Mouse (Mus musculus) midbrain, embryonic 16.5 days (tissue): ENCODE data around the gene Ndst2. TPM values are rescaled to one million over a fixed set of nuclear protein-coding genes. Genes with fewer than 3 reads are reported as not detected.

ENCODE experiments used
- ATAC-seq: fragments of 200-750 bp; cut with Nextera tagmentation; 2 replicates; pipeline ENCODE4 v1.8.0; 2017; ENCODE audit warnings: moderate TSS enrichment
- H3K27ac ChIP-seq: fragments of 300-500 bp; sonication (generic); 2 replicates; pipeline ENCODE4 v1.5.1; 2014; ENCODE audit warnings: mild to moderate bottlenecking, low read length, mixed read lengths
- H3K27me3 ChIP-seq: fragments of 300-500 bp; sonication (generic); 2 replicates; pipeline ENCODE4 v1.6.1; 2014; ENCODE audit warnings: low read depth, low read length, mixed read lengths; ENCODE audit not compliant: control insufficient read depth, insufficient read depth
- H3K36me3 ChIP-seq: fragments of 300-500 bp; sonication (generic); 2 replicates; pipeline ENCODE4 v1.6.1; 2014; ENCODE audit warnings: mild to moderate bottlenecking, low read length, moderate library complexity, mixed read lengths; ENCODE audit not compliant: control insufficient read depth, insufficient read depth
- H3K4me1 ChIP-seq: fragments of 300-500 bp; sonication (generic); 2 replicates; pipeline ENCODE4 v1.6.1; 2014; ENCODE audit warnings: mild to moderate bottlenecking, low read length, mixed read lengths; ENCODE audit not compliant: control insufficient read depth, insufficient read depth
- H3K4me2 ChIP-seq: fragments of 300-500 bp; sonication (generic); 2 replicates; pipeline ENCODE4 v1.6.1; 2014; ENCODE audit warnings: mild to moderate bottlenecking, low read length, mixed read lengths
- H3K4me3 ChIP-seq: fragments of 300-500 bp; sonication (generic); 2 replicates; pipeline ENCODE4 v1.5.1; 2014; ENCODE audit warnings: low read depth, mild to moderate bottlenecking, low read length, moderate library complexity, mixed read lengths
- H3K9ac ChIP-seq: fragments of 300-500 bp; sonication (generic); 2 replicates; pipeline ENCODE4 v1.6.1; 2014; ENCODE audit warnings: low read depth, low read length, mixed read lengths
- H3K9me3 ChIP-seq: fragments of 300-500 bp; sonication (generic); replicated peaks from 2 replicates; pipeline ENCODE4 v1.6.1; 2014; ENCODE audit warnings: mild to moderate bottlenecking, low read length, mixed read lengths; ENCODE audit not compliant: control insufficient read depth, poor library complexity, severe bottlenecking
- WGBS: fragments of 180-500 bp; shearing (Covaris S2); extraction: QIAGEN DNeasy Blood & Tissue Kit; methylation state at CpG from one replicate; pipeline ENCODE4 v1.1.7; 2014; 5-methylcytosine and 5-hydroxymethylcytosine counted together
- polyA plus RNA-seq: library from polyadenylated mRNA; unstranded; fragments of >200 nt; fragmentation: Nextera tagmentation; extraction: Ambion mirVana; gene quantifications from 2 replicates; pipeline ENCODE4 v1.2.1, GENCODE M21; 2015

Ndst2 gene
- polyA plus RNA-seq, 1 experiment from 2014 or later = 19.3 TPM

GRCm38 (mm10) chr14:20730853-20731602 is 3.3 kb downstream of the Ndst2 start:
- Histone ChIP-seq H3K4me1 (peaks cover 9% of the 10 kb centered on the region), H3K27me3 (no peaks in the 10 kb centered on the region), H3K4me3 (no peak overlapping the region), H3K9ac (no peak overlapping the region), H3K36me3 (peaks cover 22% of the 10 kb centered on the region), H3K9me3 (no peaks in the 10 kb centered on the region), H3K27ac (no peak overlapping the region), H3K4me2 (no peak overlapping the region)
- 92% methylated on average over 9 of the region's 9 CpGs for WGBS
- ATAC-seq = no peak

GRCm38 (mm10) chr14:20729871-20730270 is 4.5 kb downstream of the Ndst2 start:
- no peak overlapping the region for H3K27ac ChIP-seq
- peaks cover 7% of the 10 kb centered on the region for H3K4me1 ChIP-seq
- H3K9me3 ChIP-seq = no peaks in the 10 kb centered on the region
- peaks cover 25% of the 10 kb centered on the region for H3K36me3 ChIP-seq
- 96% methylated on average over 9 of the region's 9 CpGs for WGBS
- no peak for ATAC-seq
- no peak overlapping the region for H3K4me2 ChIP-seq
- H3K9ac ChIP-seq = no peak overlapping the region
- H3K4me3 ChIP-seq = no peak overlapping the region
- H3K27me3 ChIP-seq = no peaks in the 10 kb centered on the region

GRCm38 (mm10) chr14:20725660-20726339 is 8.6 kb downstream of the Ndst2 start:
- H3K9ac ChIP-seq = no peak overlapping the region
- ATAC-seq = no peak
- H3K27me3 ChIP-seq = no peaks in the 10 kb centered on the region
- 90% methylated on average over 6 of the region's 6 CpGs for WGBS
- no peaks in the 10 kb centered on the region for H3K9me3 ChIP-seq
- peaks cover 47% of the 10 kb centered on the region for H3K36me3 ChIP-seq
- no peak overlapping the region for H3K4me3 ChIP-seq
- no peaks in the 10 kb centered on the region for H3K4me1 ChIP-seq
- H3K27ac ChIP-seq = no peak overlapping the region
- H3K4me2 ChIP-seq = no peak overlapping the region

- Histone ChIP-seq H3K27ac (no peak overlapping the region), H3K36me3 (peaks cover 42% of the 10 kb centered on the region), H3K4me1 (no peaks in the 10 kb centered on the region), H3K9ac (no peak overlapping the region), H3K9me3 (no peaks in the 10 kb centered on the region), H3K4me3 (no peak overlapping the region), H3K27me3 (no peaks in the 10 kb centered on the region), H3K4me2 (no peak overlapping the region)
- ATAC-seq = no peak
- 27% methylated on average over 5 of the region's 5 CpGs for WGBS
Observed at GRCm38 (mm10) chr14:20724043-20724442, 10.3 kb downstream of the Ndst2 start.

GRCm38 (mm10) chr14:20723006-20723405 is 11.4 kb downstream of the Ndst2 start:
- no peaks in the 10 kb centered on the region for H3K9me3 ChIP-seq
- H3K27me3 ChIP-seq = no peaks in the 10 kb centered on the region
- 91% methylated on average over 12 of the region's 12 CpGs for WGBS
- ATAC-seq = no peak
- no peak overlapping the region for H3K4me2 ChIP-seq
- peaks cover 46% of the 10 kb centered on the region for H3K36me3 ChIP-seq
- no peak overlapping the region for H3K9ac ChIP-seq
- no peak overlapping the region for H3K4me3 ChIP-seq
- no peaks in the 10 kb centered on the region for H3K4me1 ChIP-seq
- H3K27ac ChIP-seq = no peak overlapping the region

GRCm38 (mm10) chr14:20721371-20721770 is 13.0 kb downstream of the Ndst2 start:
- no peaks in the 10 kb centered on the region for H3K4me1 ChIP-seq
- peaks cover 58% of the 10 kb centered on the region for H3K36me3 ChIP-seq
- no peaks in the 10 kb centered on the region for H3K9me3 ChIP-seq
- H3K4me3 ChIP-seq = no peak overlapping the region
- H3K27ac ChIP-seq = no peak overlapping the region
- H3K9ac ChIP-seq = no peak overlapping the region
- no peak overlapping the region for H3K4me2 ChIP-seq
- 96% methylated on average over 4 of the region's 4 CpGs for WGBS
- no peak for ATAC-seq
- no peaks in the 10 kb centered on the region for H3K27me3 ChIP-seq

- Histone ChIP-seq H3K4me1 (no peaks in the 10 kb centered on the region), H3K27me3 (no peaks in the 10 kb centered on the region), H3K4me2 (no peak overlapping the region), H3K4me3 (no peak overlapping the region), H3K9me3 (no peaks in the 10 kb centered on the region), H3K36me3 (peaks cover 64% of the 10 kb centered on the region), H3K9ac (no peak overlapping the region), H3K27ac (no peak overlapping the region)
- 94% methylated on average over 12 of the region's 12 CpGs for WGBS
- no peak for ATAC-seq
Observed at GRCm38 (mm10) chr14:20719767-20720166, 14.6 kb downstream of the Ndst2 start.

- ATAC-seq = no peak
- H3K4me2 ChIP-seq = no peak overlapping the region
- H3K9ac ChIP-seq = no peak overlapping the region
- no peaks in the 10 kb centered on the region for H3K9me3 ChIP-seq
- 93% methylated on average over 10 of the region's 10 CpGs for WGBS
- no peak overlapping the region for H3K4me3 ChIP-seq
- H3K4me1 ChIP-seq = no peaks in the 10 kb centered on the region
- H3K36me3 ChIP-seq = peaks cover 76% of the 10 kb centered on the region
- H3K27ac ChIP-seq = no peak overlapping the region
- H3K27me3 ChIP-seq = no peaks in the 10 kb centered on the region
Observed at GRCm38 (mm10) chr14:20718443-20718842, 15.9 kb downstream of the Ndst2 start.

- Histone ChIP-seq H3K27me3 (no peaks in the 10 kb centered on the region), H3K9me3 (no peaks in the 10 kb centered on the region), H3K4me3 (no peak overlapping the region), H3K4me1 (peaks cover 9% of the 10 kb centered on the region), H3K4me2 (no peak overlapping the region), H3K9ac (no peak overlapping the region), H3K27ac (no peak overlapping the region), H3K36me3 (peaks cover 72% of the 10 kb centered on the region)
- ATAC-seq = no peak
- 78% methylated on average over 10 of the region's 11 CpGs for WGBS
Observed at GRCm38 (mm10) chr14:20713832-20714231, 20.5 kb downstream of the Ndst2 start.
